Mouse (Mus musculus) myocyte (in vitro differentiated cells): ENCODE results near the gene Kcnk2.

ENCODE experiments used
- MYOG ChIP-seq, 3 experiments: IDR thresholded peaks; one replicate each; pipeline ENCODE4 v1.6.1; 2011; ENCODE audit warnings: control low read depth in 2 of 3, low read depth in 2 of 3, mild to moderate bottlenecking in 2 of 3; ENCODE audit not compliant: insufficient read length in 2 of 3, control insufficient read depth in 1 of 3, insufficient read depth in 1 of 3
- POLR2A ChIP-seq: IDR thresholded peaks from one replicate; pipeline ENCODE4 v1.6.1; 2011; ENCODE audit warnings: low read depth, mild to moderate bottlenecking, control low read depth, moderate library complexity; ENCODE audit not compliant: insufficient read length

DNA sequence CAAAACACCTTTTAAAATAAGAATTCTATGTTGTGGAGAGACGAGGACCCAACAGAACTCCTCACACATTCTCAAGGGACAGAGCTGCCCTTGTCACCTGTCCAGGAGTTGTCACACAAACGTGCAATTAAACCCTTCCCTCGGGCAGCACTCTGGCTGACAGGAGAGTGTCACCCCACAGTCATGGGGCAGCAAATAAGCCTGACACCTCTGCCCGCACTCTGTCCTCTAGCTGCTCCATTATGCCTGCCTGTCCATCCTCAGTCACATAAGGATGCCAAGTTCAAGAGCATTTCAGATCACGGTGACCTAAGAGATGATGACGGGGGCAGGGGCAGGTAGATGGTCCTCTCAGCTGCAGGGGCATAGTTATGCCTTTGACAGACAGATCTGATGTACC is 87.6 kb downstream of the Kcnk2 start:
- TF ChIP-seq POLR2A (no peak), MYOG (IDR thresholded peaks at IDR 0.05; ENCODE audit: control insufficient read depth in 1 of 3, insufficient read depth in 1 of 3, insufficient read length in 2 of 3, low read depth in 2 of 3) (no peak)
